Mouse (Mus musculus) ES-E14 (cell line): Measurements from ENCODE around the gene Lmf1.

ENCODE experiments used
- CHD2 ChIP-seq: IDR thresholded peaks from 2 replicates; pipeline ENCODE4 v1.6.1; 2014; ENCODE audit warnings: mild to moderate bottlenecking, low read depth, low read length, inconsistent platforms
- HCFC1 ChIP-seq: IDR thresholded peaks from 2 replicates; pipeline ENCODE4 v1.6.1; 2012; ENCODE audit warnings: low read length, inconsistent platforms, borderline replicate concordance; ENCODE audit not compliant: insufficient read depth
- MAFK ChIP-seq: IDR thresholded peaks from 2 replicates; pipeline ENCODE4 v1.6.1; 2014; ENCODE audit warnings: mild to moderate bottlenecking, low read depth, low read length, inconsistent platforms; ENCODE audit not compliant: insufficient read depth
- ZNF384 ChIP-seq: IDR thresholded peaks from 2 replicates; pipeline ENCODE4 v1.6.1; 2012; ENCODE audit warnings: low read depth, low read length, inconsistent platforms

- no peak for TF ChIP-seq CHD2
- TF ChIP-seq ZNF384: no peak
- TF ChIP-seq MAFK: no peak
- TF ChIP-seq HCFC1: no peak
Observed at GRCm38 (mm10) chr17:25635387-25635786, 56.5 kb downstream of the Lmf1 start.
